Mouse (Mus musculus) heart, postnatal 36 days (tissue): ENCODE measurements around the gene Kpna2. TPM values are rescaled to one million over a fixed set of nuclear protein-coding genes. Genes with fewer than 3 reads are reported as not detected.

Source experiments
- DNase-seq, 2 experiments: peaks; one replicate each; pipeline ENCODE4 v3.0.0; 2021 to 2022
- intact Hi-C: fragments of 180-260 bp; cut with DNase I; formaldehyde crosslinking; loops from one replicate; pipeline ENCODE4 v1.15.1; 2025
- total RNA-seq, 2 experiments: library from RNA; stranded (reverse); gene quantifications; 2 replicates each; pipeline ENCODE4 v1.2.3; 2021

Gene Kpna2
- total RNA-seq, 2 experiments from 2014 or later = 60.8 to 67.1 TPM

- intact Hi-C loops = no loop called here
- no peak for DNase-seq
These were observed 45.2 kb downstream of the Kpna2 start for GRCm38 (mm10) chr11:106954116-106954515.

Other genes starting within 250 kb of the Kpna2 start
- 100 to 1,000 TPM; 120 to 139 TPM for gene Pecam1, start 248.9 kb downstream of the Kpna2 start, total RNA-seq
- gene Milr1, start 248.3 kb downstream of the Kpna2 start, total RNA-seq = 1 to 10 TPM in 1 of 2 experiments, under 1 TPM in 1; 0.97 to 1.0 TPM
- 1 to 10 TPM; 4.4 to 4.5 TPM for gene Polg2, start 220.0 kb downstream of the Kpna2 start, total RNA-seq
- gene Ddx5, start 210.4 kb downstream of the Kpna2 start, total RNA-seq = 100 to 1,000 TPM; 317 to 377 TPM
- 1 to 10 TPM; 6.3 to 7.7 TPM for gene Cep95, start 210.3 kb downstream of the Kpna2 start, total RNA-seq
- gene Smurf2, start 78.8 kb downstream of the Kpna2 start, total RNA-seq = 10 to 100 TPM; 35.9 to 38.9 TPM
- 1 to 10 TPM; 2.0 to 2.3 TPM for gene 1810010H24Rik, start 26.1 kb upstream of the Kpna2 start, total RNA-seq
- gene Bptf, start 132.6 kb upstream of the Kpna2 start, total RNA-seq = 10 to 100 TPM; 25.9 to 27.7 TPM
- gene Nol11, start 189.8 kb upstream of the Kpna2 start, total RNA-seq = 10 to 100 TPM; 17.1 to 19.3 TPM